Mouse (Mus musculus) midbrain, embryonic 10.5 days (tissue): Measurements from ENCODE around the gene Grik1. TPM values are rescaled to one million over a fixed set of nuclear protein-coding genes. Genes with fewer than 3 reads are reported as not detected.

Experiments
- DNase-seq: peaks from one replicate; pipeline ENCODE4 v3.0.0-alpha.2; 2017; ENCODE audit warnings: low spot score
- H3K27ac ChIP-seq: fragments of 300-500 bp; sonication (generic); replicated peaks from 2 replicates; pipeline ENCODE4 v1.5.1; 2016; ENCODE audit warnings: mild to moderate bottlenecking
- H3K27me3 ChIP-seq: fragments of 300-500 bp; sonication (generic); 2 replicates; pipeline ENCODE4 v1.6.1; 2016; ENCODE audit warnings: low read depth, mild to moderate bottlenecking; ENCODE audit not compliant: poor library complexity, severe bottlenecking
- H3K36me3 ChIP-seq: fragments of 300-500 bp; sonication (generic); 2 replicates; pipeline ENCODE4 v1.6.1; 2016; ENCODE audit warnings: mild to moderate bottlenecking, moderate library complexity
- H3K4me1 ChIP-seq: fragments of 300-500 bp; sonication (generic); 2 replicates; pipeline ENCODE4 v1.6.1; 2016
- H3K4me3 ChIP-seq: fragments of 300-500 bp; sonication (generic); 2 replicates; pipeline ENCODE4 v1.5.1; 2016; ENCODE audit warnings: mild to moderate bottlenecking, moderate library complexity
- H3K9me3 ChIP-seq: fragments of 300-500 bp; sonication (generic); replicated peaks from 2 replicates; pipeline ENCODE4 v1.6.1; 2016; ENCODE audit warnings: mild to moderate bottlenecking
- WGBS: fragments of 180-500 bp; shearing (Covaris S2); methylation state at CpG from one replicate; pipeline ENCODE4 v1.1.7; 2016; 5-methylcytosine and 5-hydroxymethylcytosine counted together
- polyA plus RNA-seq: library from polyadenylated mRNA; unstranded; fragments of >200 nt; fragmentation: Nextera tagmentation; extraction: Ambion mirVana; gene quantifications from 2 replicates; pipeline ENCODE4 v1.2.1, GENCODE M21; 2016

The Grik1 gene
- polyA plus RNA-seq, 1 experiment from 2014 or later, result 1.5 TPM

DNA sequence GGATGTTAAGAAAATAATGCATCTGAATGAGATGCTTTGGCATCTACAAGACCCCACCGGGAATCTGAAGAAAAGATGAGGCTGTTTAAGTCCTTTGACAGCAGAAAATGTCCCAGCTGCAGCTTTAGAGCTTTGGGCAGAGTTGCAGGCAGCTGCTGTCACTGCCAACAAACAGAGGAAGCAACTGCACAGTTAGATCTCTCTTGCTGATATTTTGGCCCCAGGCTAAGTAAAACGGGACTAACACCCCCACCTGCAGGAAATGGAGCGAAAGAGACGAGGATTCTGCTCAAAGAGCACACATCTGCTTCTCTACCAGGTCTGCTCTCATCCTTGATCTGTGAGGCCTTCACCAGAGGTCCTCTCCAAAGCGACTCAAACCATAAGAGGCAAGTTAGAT is 77.5 kb downstream of the Grik1 start:
- H3K27me3 ChIP-seq, result no peaks in the 10 kb centered on the region
- no peaks in the 10 kb centered on the region for H3K4me1 ChIP-seq
- no peak overlapping the region for H3K4me3 ChIP-seq
- 84% methylated on average over 5 of the region's 5 CpGs for WGBS
- H3K36me3 ChIP-seq, result no peaks in the 10 kb centered on the region
- no peaks in the 10 kb centered on the region for H3K9me3 ChIP-seq
- DNase-seq, result no peak
- no peak overlapping the region for H3K27ac ChIP-seq

DNA sequence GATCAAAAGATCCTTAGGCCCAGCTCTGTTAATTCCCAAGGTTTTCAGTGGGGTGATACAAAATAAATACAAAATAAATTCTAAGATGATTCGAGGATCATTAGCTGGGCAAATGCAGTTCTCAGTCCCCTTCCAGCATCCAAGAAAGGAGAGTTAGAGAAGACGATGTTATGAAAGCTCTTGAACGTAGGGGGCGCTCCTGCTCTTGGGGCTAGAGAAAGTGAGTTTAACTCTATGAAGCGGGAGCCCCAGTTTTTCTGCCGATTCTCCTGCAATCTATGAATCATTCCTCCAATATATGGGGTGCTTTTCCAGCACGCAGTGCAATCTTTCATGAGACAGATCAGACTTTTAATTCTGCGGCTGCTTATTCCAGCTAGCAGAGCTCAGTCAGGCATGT is 78.2 kb downstream of the Grik1 start:
- WGBS, result 58% methylated on average over 8 of the region's 8 CpGs
- no peak overlapping the region for H3K27ac ChIP-seq
- H3K36me3 ChIP-seq, result no peaks in the 10 kb centered on the region
- no peaks in the 10 kb centered on the region for H3K4me1 ChIP-seq
- no peaks in the 10 kb centered on the region for H3K27me3 ChIP-seq
- no peak for DNase-seq
- no peaks in the 10 kb centered on the region for H3K9me3 ChIP-seq
- no peak overlapping the region for H3K4me3 ChIP-seq

DNA sequence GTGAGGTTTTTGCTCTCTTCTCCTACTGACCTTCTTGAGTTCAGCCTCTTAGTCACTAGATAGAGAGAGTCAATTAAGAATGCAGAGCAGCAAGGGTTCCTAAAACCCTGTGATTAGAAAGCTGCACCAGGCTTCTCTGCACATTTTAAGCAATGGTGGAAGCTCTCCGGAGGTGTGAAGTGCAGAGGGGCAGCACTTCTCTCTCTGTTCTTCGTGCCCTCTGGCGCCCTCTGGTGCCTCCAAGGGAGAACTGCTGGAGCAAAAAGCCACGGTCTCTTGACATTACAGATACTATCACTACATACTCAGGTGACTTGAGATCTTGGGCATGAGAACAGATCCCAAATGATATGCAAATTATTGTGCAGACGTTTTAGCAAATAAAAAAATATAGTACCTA is 85.7 kb downstream of the Grik1 start:
- H3K4me3 ChIP-seq, result no peak overlapping the region
- WGBS, result 11% methylated on average over 5 of the region's 5 CpGs
- DNase-seq, result peak; percentile 65
- no peak overlapping the region for H3K27ac ChIP-seq
- no peaks in the 10 kb centered on the region for H3K27me3 ChIP-seq
- no peaks in the 10 kb centered on the region for H3K9me3 ChIP-seq
- H3K36me3 ChIP-seq, result no peaks in the 10 kb centered on the region
- H3K4me1 ChIP-seq, result no peaks in the 10 kb centered on the region

DNA sequence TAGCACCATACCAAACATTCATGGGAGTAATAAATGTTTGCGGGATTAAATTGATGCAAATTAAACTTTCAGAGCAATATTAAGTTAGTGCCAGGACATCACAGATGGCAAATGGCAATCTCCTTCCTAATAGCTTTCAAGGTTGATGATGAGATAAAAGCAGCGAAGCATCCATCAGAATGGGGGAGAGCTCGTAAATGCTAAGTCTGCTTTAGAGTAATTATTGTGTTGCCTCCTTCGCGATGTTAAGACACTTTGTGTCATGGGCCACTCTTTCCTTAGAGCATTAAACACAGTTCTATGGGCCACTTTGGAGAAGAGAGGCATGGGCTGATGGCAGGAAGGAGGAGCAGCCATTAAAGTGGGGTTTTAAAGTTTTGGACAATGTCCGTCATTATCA is 86.1 kb downstream of the Grik1 start:
- Histone ChIP-seq H3K9me3 (no peaks in the 10 kb centered on the region), H3K36me3 (no peaks in the 10 kb centered on the region), H3K4me1 (no peaks in the 10 kb centered on the region), H3K4me3 (no peak overlapping the region), H3K27ac (no peak overlapping the region), H3K27me3 (no peaks in the 10 kb centered on the region)
- DNase-seq, result no peak
- WGBS, result 87% methylated on average over 6 of the region's 6 CpGs

DNA sequence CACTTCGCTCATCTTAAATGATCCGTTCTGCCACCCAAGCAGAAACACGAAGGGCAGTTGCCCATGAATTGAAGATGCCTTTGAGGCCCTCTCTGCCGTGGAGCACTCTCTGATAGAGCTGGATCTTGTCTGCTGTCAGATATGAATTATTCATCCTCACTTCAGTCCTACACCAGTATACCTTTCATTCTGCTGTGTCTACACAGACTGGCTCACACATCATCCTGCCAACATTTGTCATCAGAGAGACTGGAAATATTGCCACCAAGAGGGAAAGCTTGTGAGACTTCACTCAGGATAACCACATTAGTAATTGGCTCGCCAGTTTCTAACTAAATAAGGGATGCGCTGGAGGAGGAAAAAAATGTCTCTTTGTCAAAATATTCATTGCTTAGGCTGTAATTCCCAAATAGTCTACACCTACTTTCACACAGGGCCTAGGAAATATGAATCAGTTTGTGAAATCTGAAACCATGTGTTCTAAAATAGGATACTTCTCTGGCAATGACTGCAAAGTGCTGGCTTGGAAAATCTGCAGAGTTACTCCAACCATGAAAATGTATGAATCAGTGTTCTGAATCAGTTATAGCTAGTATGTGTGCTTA is 102.5 kb downstream of the Grik1 start:
- Histone ChIP-seq H3K4me3 (no peak overlapping the region), H3K4me1 (no peaks in the 10 kb centered on the region), H3K27me3 (no peaks in the 10 kb centered on the region), H3K9me3 (no peaks in the 10 kb centered on the region), H3K36me3 (no peaks in the 10 kb centered on the region), H3K27ac (no peak overlapping the region)
- 77% methylated on average over 6 of the region's 6 CpGs for whole genome bisulfite sequencing
- DNase-seq, result no peak

DNA sequence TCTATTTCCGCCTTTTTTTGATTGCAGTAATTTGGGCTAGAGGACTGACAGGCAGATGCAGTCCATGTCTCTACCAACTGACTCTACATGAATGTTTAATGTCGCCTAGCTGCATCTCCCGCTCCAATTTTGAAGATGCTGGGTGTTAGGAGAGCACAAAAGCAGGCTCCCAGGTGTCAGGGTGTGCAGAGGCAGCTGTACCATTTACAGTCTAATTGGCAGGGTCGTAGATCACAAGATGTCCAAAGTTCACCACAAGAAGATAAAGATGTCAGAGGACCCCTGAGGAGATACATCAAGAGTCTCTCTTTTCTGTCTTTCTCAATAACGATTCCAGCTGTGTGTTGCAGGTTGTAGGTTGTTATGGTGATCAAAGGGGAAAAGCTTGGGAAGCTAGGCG is 111.3 kb downstream of the Grik1 start:
- no peaks in the 10 kb centered on the region for H3K36me3 ChIP-seq
- H3K4me1 ChIP-seq, result 0 out of 2 replicates have a peak, but pooled peaks cover 3% of the 10 kb centered on the region
- no peak for DNase-seq
- H3K27me3 ChIP-seq, result no peaks in the 10 kb centered on the region
- no peaks in the 10 kb centered on the region for H3K9me3 ChIP-seq
- H3K27ac ChIP-seq, result no peak overlapping the region
- WGBS, result 72% methylated on average over 6 of the region's 6 CpGs
- H3K4me3 ChIP-seq, result no peak overlapping the region

DNA sequence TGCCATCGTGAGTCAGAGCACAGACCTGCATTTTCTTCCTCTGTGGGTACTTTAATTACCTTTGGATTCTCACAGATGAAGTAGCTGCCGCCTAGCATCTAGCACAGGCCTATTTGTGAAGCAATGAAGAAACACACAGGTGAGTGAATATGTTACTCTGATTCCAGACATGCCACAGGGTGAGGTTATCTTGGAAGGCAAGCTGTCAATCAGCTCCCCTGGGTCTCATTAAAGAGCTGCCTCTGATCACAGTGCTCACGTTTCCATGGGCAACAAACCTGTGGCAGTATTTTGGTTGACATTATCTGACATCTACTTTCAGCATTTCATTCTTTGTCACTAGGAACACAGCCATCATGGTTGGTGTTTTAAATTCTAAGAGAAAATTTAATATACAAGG is 112.7 kb downstream of the Grik1 start:
- no peak for DNase-seq
- Histone ChIP-seq H3K4me1 (0 out of 2 replicates have a peak, but pooled peaks cover 3% of the 10 kb centered on the region), H3K4me3 (no peak overlapping the region), H3K27ac (no peak overlapping the region), H3K27me3 (no peaks in the 10 kb centered on the region), H3K9me3 (no peaks in the 10 kb centered on the region), H3K36me3 (no peaks in the 10 kb centered on the region)
- 77% methylated on average over 3 of the region's 3 CpGs for WGBS

DNA sequence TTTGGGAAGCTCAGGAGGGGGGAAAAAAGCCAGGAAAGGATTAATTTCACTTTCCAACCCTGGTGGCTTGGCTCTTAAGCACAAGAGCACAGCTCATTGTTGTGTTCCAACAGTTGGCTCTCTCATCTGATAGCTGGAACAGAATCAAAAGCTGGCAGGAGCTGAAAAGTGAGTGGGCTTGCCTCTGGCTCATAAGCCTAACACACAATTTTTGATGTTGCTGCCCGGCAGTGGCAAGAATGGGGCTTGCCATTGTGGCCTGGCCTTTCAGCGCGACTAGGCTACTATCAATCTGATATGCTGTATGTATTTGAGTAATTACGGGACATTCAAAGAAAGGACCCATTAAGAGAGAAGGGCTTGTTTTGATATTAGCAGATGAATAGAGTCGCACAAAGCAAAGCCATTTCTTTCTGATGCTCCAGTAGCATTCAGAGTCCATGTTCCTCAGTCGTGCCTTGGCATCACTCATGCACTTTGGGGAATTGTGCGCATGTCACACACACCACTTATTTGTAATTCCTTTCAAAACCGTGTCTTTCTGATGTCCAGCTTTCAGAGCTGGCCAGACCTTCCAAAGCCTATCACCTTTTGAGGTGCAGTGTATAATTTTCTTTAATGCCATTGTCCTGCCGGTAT is 115.9 kb downstream of the Grik1 start:
- DNase-seq, result no peak
- Histone ChIP-seq H3K27ac (no peak overlapping the region), H3K36me3 (no peaks in the 10 kb centered on the region), H3K4me3 (no peak overlapping the region), H3K9me3 (no peaks in the 10 kb centered on the region), H3K4me1 (0 out of 2 replicates have a peak, but pooled peaks cover 3% of the 10 kb centered on the region), H3K27me3 (no peaks in the 10 kb centered on the region)
- 92% methylated on average over 9 of the region's 9 CpGs for WGBS

DNA sequence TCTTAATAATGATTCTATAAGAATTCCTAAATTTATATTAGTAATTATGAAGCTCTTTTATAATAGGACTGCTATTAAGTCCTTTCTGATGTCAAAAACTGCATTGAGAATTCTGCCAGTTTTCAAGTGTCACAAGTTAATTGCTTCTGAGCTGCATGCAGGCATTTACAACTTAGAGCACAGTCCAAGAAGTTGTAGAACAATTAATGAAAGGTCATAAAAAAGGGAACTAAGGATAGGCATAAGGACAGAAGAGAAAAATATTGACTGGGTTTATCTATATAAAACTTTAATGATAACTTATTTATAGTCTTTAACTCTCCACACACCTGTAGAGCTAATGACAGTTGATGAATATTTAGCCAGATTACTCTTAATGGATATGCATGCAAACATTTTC is 123.5 kb downstream of the Grik1 start:
- H3K4me3 ChIP-seq, result no peak overlapping the region
- H3K9me3 ChIP-seq, result no peaks in the 10 kb centered on the region
- H3K4me1 ChIP-seq, result no peaks in the 10 kb centered on the region
- H3K36me3 ChIP-seq, result no peaks in the 10 kb centered on the region
- no peaks in the 10 kb centered on the region for H3K27me3 ChIP-seq
- no peak overlapping the region for H3K27ac ChIP-seq
- no peak for DNase-seq

DNA sequence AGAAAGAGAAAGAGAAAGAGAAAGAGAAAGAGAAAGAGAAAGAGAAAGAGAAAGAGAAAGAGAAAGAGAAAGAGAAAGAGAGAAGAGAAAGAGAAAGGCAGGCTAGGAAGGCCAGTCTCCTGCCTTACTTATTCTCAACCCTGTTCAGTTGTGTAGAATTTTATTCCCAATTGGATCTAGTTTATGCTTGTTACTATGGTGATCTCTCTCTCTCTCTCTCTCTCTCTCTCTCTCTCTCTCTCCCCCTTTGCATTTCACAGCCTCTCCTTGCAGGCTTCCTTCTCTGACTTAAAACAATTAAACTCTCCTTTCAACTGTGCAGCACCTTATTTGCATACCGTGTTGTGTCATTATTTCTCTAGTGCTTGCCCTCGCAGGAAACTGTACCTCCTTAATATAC is 147.5 kb downstream of the Grik1 start:
- no peaks in the 10 kb centered on the region for H3K4me1 ChIP-seq
- DNase-seq, result no peak
- H3K36me3 ChIP-seq, result no peaks in the 10 kb centered on the region
- no peaks in the 10 kb centered on the region for H3K27me3 ChIP-seq
- WGBS, result 64% methylated on average over 2 of the region's 2 CpGs
- H3K9me3 ChIP-seq, result no peaks in the 10 kb centered on the region
- no peak overlapping the region for H3K27ac ChIP-seq
- no peak overlapping the region for H3K4me3 ChIP-seq

DNA sequence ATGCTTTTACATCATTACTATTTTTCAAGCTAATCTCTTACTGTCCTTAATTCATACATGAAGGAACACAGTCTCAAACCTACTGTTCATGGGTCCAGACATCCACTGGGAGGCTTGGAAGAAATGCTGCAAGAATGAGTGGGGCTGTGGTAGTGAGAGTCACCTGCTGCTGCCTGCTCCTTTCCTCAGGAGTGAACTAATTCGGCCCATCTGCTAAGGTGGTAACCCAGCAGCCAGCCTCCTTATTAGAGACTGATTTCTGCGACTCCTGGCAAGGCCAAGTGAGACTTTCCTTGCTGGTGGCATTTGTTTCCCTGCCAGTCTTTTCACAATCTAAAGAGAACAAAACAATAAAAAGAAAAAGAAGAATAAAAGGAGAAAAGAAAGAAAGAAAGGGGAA is 147.9 kb downstream of the Grik1 start:
- no peaks in the 10 kb centered on the region for H3K4me1 ChIP-seq
- H3K27me3 ChIP-seq, result no peaks in the 10 kb centered on the region
- DNase-seq, result no peak
- H3K4me3 ChIP-seq, result no peak overlapping the region
- no peak overlapping the region for H3K27ac ChIP-seq
- H3K9me3 ChIP-seq, result no peaks in the 10 kb centered on the region
- no peaks in the 10 kb centered on the region for H3K36me3 ChIP-seq
- WGBS, result 72% methylated on average over 2 of the region's 2 CpGs

DNA sequence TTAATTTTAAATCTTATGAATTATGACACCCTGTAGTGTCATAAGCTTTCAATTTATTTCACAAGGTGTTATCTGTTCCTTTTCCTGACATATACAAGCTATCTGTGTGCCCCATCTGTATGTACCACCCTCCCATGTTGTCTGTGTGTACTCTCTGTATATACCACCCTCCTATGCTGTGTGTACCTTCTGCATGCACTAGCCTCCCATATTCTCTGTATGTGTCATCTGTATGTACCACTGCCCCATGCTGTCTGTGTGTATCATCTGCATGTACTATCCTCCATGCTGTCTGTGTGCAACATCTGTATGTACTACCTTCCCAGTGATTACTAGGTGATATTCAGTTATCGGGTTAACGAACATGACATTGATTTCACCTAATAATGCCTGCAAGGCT is 148.5 kb downstream of the Grik1 start:
- no peak overlapping the region for H3K27ac ChIP-seq
- DNase-seq, result no peak
- no peaks in the 10 kb centered on the region for H3K9me3 ChIP-seq
- H3K4me3 ChIP-seq, result no peak overlapping the region
- 95% methylated on average over 2 of the region's 2 CpGs for WGBS
- H3K36me3 ChIP-seq, result no peaks in the 10 kb centered on the region
- no peaks in the 10 kb centered on the region for H3K4me1 ChIP-seq
- H3K27me3 ChIP-seq, result no peaks in the 10 kb centered on the region

DNA sequence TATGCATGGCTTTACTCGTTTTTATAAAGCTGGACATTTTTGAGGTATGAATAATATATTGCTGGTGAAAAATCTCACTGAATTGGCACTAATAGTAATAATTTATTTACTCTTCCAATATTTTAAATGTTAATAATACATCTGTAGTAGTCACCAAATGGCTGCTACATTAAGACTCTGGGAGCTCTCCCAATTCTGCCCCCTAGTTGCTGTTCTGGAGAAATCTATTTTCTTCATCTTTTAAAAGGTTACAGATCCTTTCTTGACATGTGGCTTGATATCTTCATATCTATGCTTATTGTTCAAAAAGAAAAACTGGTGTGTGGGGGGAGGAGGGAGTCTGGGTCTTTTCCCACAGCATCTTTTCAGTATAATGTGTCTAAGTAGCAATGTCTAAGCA is 151.2 kb downstream of the Grik1 start:
- H3K36me3 ChIP-seq, result no peaks in the 10 kb centered on the region
- no peaks in the 10 kb centered on the region for H3K27me3 ChIP-seq
- no peaks in the 10 kb centered on the region for H3K4me1 ChIP-seq
- no peak overlapping the region for H3K27ac ChIP-seq
- WGBS, result 91% methylated on average over 1 of the region's 1 CpGs
- no peak overlapping the region for H3K4me3 ChIP-seq
- no peak for DNase-seq
- H3K9me3 ChIP-seq, result no peaks in the 10 kb centered on the region

DNA sequence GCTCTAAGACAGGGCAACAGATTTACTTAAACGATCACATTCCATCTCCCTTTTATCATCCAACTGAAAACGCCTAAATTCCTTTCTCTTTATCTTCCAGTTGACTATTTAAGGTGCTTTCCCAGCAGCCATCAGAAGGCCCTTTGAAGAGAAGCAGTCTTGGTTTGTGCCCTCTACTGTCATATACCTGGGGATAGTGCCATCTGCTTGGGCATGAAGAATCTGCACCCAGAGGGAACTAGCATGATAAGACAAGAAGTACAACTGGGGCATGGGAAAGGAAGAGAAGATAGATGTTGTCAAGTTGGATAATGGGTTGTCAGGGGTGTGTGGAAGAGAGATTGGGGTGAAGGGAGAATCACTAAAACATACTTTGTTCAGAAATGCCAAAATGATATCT is 157.1 kb downstream of the Grik1 start:
- Histone ChIP-seq H3K9me3 (no peaks in the 10 kb centered on the region), H3K27me3 (no peaks in the 10 kb centered on the region), H3K4me1 (no peaks in the 10 kb centered on the region), H3K4me3 (no peak overlapping the region), H3K27ac (no peak overlapping the region), H3K36me3 (no peaks in the 10 kb centered on the region)
- WGBS, result 78% methylated on average over 2 of the region's 2 CpGs
- no peak for DNase-seq
